Mouse (Mus musculus) lung, postnatal 0 days (tissue): ENCODE data around the gene Clcn2. TPM values are rescaled to one million over a fixed set of nuclear protein-coding genes. Genes with fewer than 3 reads are reported as not detected.
A peak's percentile ranks its signal among the peaks of the same experiment; 100 is the strongest.

ENCODE experiments used
- ATAC-seq: fragments of 200-750 bp; cut with Nextera tagmentation; 2 replicates; pipeline ENCODE4 v1.8.0; 2017; ENCODE audit warnings: moderate library complexity
- DNase-seq: peaks from one replicate; pipeline ENCODE4 v3.0.0-alpha.2; 2016; ENCODE audit warnings: low spot score
- H3K27ac ChIP-seq: fragments of 300-500 bp; sonication (generic); 2 replicates; pipeline ENCODE4 v1.5.1; 2014; ENCODE audit warnings: antibody characterized with exemption, mild to moderate bottlenecking, low read length, mixed read lengths
- H3K27me3 ChIP-seq: fragments of 300-500 bp; sonication (generic); replicated peaks from 2 replicates; pipeline ENCODE4 v1.6.1; 2014; ENCODE audit warnings: low read length, mixed read lengths; ENCODE audit not compliant: insufficient read depth
- H3K36me3 ChIP-seq: fragments of 300-500 bp; sonication (generic); 2 replicates; pipeline ENCODE4 v1.6.1; 2014; ENCODE audit warnings: low read length, mixed read lengths; ENCODE audit not compliant: insufficient read depth
- H3K4me1 ChIP-seq: fragments of 300-500 bp; sonication (generic); 2 replicates; pipeline ENCODE4 v1.6.1; 2014; ENCODE audit warnings: antibody characterized with exemption, low read depth, low read length, mixed read lengths; ENCODE audit not compliant: insufficient read depth
- H3K4me2 ChIP-seq: fragments of 300-500 bp; sonication (generic); replicated peaks from 2 replicates; pipeline ENCODE4 v1.6.1; 2014; ENCODE audit warnings: low read depth, mild to moderate bottlenecking, low read length, moderate library complexity, mixed read lengths
- H3K4me3 ChIP-seq: fragments of 300-500 bp; sonication (generic); 2 replicates; pipeline ENCODE4 v1.5.1; 2014; ENCODE audit warnings: low read depth, low read length
- H3K9ac ChIP-seq: fragments of 300-500 bp; sonication (generic); replicated peaks from 2 replicates; pipeline ENCODE4 v1.6.1; 2014; ENCODE audit warnings: low read depth, mild to moderate bottlenecking
- H3K9me3 ChIP-seq: fragments of 300-500 bp; sonication (generic); 2 replicates; pipeline ENCODE4 v1.6.1; 2016; ENCODE audit warnings: low read length, mixed read lengths
- CTCF ChIP-seq: IDR thresholded peaks from 2 replicates; pipeline ENCODE4 v1.5.1; 2016; ENCODE audit warnings: antibody characterized with exemption, mild to moderate bottlenecking
- EP300 ChIP-seq: IDR thresholded peaks from 2 replicates; pipeline ENCODE4 v1.6.1; 2016; ENCODE audit warnings: antibody characterized with exemption, mild to moderate bottlenecking, control low read depth
- WGBS: fragments of 180-500 bp; shearing (Covaris S2); extraction: QIAGEN DNeasy Blood & Tissue Kit; methylation state at CpG from one replicate; pipeline ENCODE4 v1.1.7; 2014; 5-methylcytosine and 5-hydroxymethylcytosine counted together
- polyA plus RNA-seq: library from polyadenylated mRNA; unstranded; fragments of >200 nt; fragmentation: Nextera tagmentation; extraction: Ambion mirVana; gene quantifications from 2 replicates; pipeline ENCODE4 v1.2.1, GENCODE M21; 2015

Clcn2 gene
- polyA plus RNA-seq, 1 experiment from 2014 or later: 1.8 TPM

GRCm38 (mm10) chr16:20746641-20747040 lies 29.1 kb upstream of the Clcn2 start:
- no peak overlapping the region for H3K27ac ChIP-seq
- ATAC-seq (peak; percentile 84), DNase-seq (peak; percentile 87)
- no peak overlapping the region for H3K4me2 ChIP-seq
- 41% methylated on average over 6 of the region's 6 CpGs for WGBS
- H3K27me3 ChIP-seq: no peaks in the 10 kb centered on the region
- no peak overlapping the region for H3K9ac ChIP-seq
- H3K9me3 ChIP-seq: no peaks in the 10 kb centered on the region
- TF ChIP-seq EP300: no peak
- no peak for TF ChIP-seq CTCF
- no peaks in the 10 kb centered on the region for H3K36me3 ChIP-seq
- no peaks in the 10 kb centered on the region for H3K4me1 ChIP-seq
- no peak overlapping the region for H3K4me3 ChIP-seq

GRCm38 (mm10) chr16:20739845-20740244 lies 22.3 kb upstream of the Clcn2 start:
- TF ChIP-seq EP300 (no peak), CTCF (no peak)
- H3K4me2 ChIP-seq: no peak overlapping the region
- H3K9ac ChIP-seq: no peak overlapping the region
- no peak overlapping the region for H3K4me3 ChIP-seq
- no peaks in the 10 kb centered on the region for H3K4me1 ChIP-seq
- WGBS: 90% methylated on average over 9 of the region's 9 CpGs
- no peak for ATAC-seq
- no peak overlapping the region for H3K27ac ChIP-seq
- no peaks in the 10 kb centered on the region for H3K36me3 ChIP-seq
- peaks cover 4% of the 10 kb centered on the region for H3K27me3 ChIP-seq
- H3K9me3 ChIP-seq: no peaks in the 10 kb centered on the region
- DNase-seq: no peak

GRCm38 (mm10) chr16:20736823-20737222 lies 19.3 kb upstream of the Clcn2 start:
- H3K4me1 ChIP-seq: no peaks in the 10 kb centered on the region; the same call in 1 of the 2 replicates
- DNase-seq (no peak), ATAC-seq (no peak)
- H3K9ac ChIP-seq: no peak overlapping the region
- H3K27ac ChIP-seq: no peak overlapping the region
- H3K4me2 ChIP-seq: no peak overlapping the region
- TF ChIP-seq EP300: no peak
- no peak for TF ChIP-seq CTCF
- H3K27me3 ChIP-seq: peaks cover 17% of the 10 kb centered on the region
- no peaks in the 10 kb centered on the region for H3K9me3 ChIP-seq
- WGBS: 79% methylated on average over 5 of the region's 5 CpGs
- H3K4me3 ChIP-seq: no peak overlapping the region
- H3K36me3 ChIP-seq: no peaks in the 10 kb centered on the region

GRCm38 (mm10) chr16:20736168-20736567 lies 18.6 kb upstream of the Clcn2 start:
- H3K27me3 ChIP-seq: peaks cover 21% of the 10 kb centered on the region
- TF ChIP-seq EP300: no peak
- no peak for TF ChIP-seq CTCF
- no peak overlapping the region for H3K4me2 ChIP-seq
- DNase-seq (no peak), ATAC-seq (no peak)
- no peak overlapping the region for H3K4me3 ChIP-seq
- no peak overlapping the region for H3K27ac ChIP-seq
- 87% methylated on average over 7 of the region's 7 CpGs for WGBS
- H3K4me1 ChIP-seq: no peaks in the 10 kb centered on the region; the same call in 1 of the 2 replicates
- H3K9ac ChIP-seq: no peak overlapping the region
- no peaks in the 10 kb centered on the region for H3K36me3 ChIP-seq
- H3K9me3 ChIP-seq: no peaks in the 10 kb centered on the region

- H3K27me3 ChIP-seq: peaks cover 21% of the 10 kb centered on the region
- DNase-seq: no peak
- 64% methylated on average over 5 of the region's 5 CpGs for WGBS
- H3K4me2 ChIP-seq: no peak overlapping the region
- TF ChIP-seq CTCF: no peak
- TF ChIP-seq EP300: no peak
- H3K9me3 ChIP-seq: no peaks in the 10 kb centered on the region
- H3K9ac ChIP-seq: no peak overlapping the region
- no peak overlapping the region for H3K27ac ChIP-seq
- no peak overlapping the region for H3K4me3 ChIP-seq
- ATAC-seq: no peak
- no peaks in the 10 kb centered on the region for H3K36me3 ChIP-seq
- H3K4me1 ChIP-seq: no peaks in the 10 kb centered on the region; the same call in 1 of the 2 replicates
Measured at GRCm38 (mm10) chr16:20735651-20736050, 18.1 kb upstream of the Clcn2 start.

- H3K27ac ChIP-seq: no peak within 1 kb of the TSS
- peaks cover 21% of the 10 kb centered on the region for H3K27me3 ChIP-seq
- no peak for DNase-seq
- H3K9ac ChIP-seq: peak within 1 kb of the TSS; percentile 54
- no peak for TF ChIP-seq CTCF
- no peak for TF ChIP-seq EP300
- no peaks in the 10 kb centered on the region for H3K36me3 ChIP-seq
- ATAC-seq: no peak
- no peaks in the 10 kb centered on the region for H3K9me3 ChIP-seq
- peak within 1 kb of the TSS; percentile 60 for H3K4me3 ChIP-seq
- 5% methylated on average over 45 of the region's 45 CpGs for WGBS
- no peaks in the 10 kb centered on the region; the same call in 1 of the 2 replicates for H3K4me1 ChIP-seq
- peak within 1 kb of the TSS; percentile 99 for H3K4me2 ChIP-seq
Measured at GRCm38 (mm10) chr16:20733731-20734730, 16.5 kb upstream of the Clcn2 start, which contains the start of gene Thpo. Gene Thpo, minus strand, starts transcription at chr16:20734511.
